ENCODE assay signal across 8 mouse cellular contexts in the genomic region with DNA sequence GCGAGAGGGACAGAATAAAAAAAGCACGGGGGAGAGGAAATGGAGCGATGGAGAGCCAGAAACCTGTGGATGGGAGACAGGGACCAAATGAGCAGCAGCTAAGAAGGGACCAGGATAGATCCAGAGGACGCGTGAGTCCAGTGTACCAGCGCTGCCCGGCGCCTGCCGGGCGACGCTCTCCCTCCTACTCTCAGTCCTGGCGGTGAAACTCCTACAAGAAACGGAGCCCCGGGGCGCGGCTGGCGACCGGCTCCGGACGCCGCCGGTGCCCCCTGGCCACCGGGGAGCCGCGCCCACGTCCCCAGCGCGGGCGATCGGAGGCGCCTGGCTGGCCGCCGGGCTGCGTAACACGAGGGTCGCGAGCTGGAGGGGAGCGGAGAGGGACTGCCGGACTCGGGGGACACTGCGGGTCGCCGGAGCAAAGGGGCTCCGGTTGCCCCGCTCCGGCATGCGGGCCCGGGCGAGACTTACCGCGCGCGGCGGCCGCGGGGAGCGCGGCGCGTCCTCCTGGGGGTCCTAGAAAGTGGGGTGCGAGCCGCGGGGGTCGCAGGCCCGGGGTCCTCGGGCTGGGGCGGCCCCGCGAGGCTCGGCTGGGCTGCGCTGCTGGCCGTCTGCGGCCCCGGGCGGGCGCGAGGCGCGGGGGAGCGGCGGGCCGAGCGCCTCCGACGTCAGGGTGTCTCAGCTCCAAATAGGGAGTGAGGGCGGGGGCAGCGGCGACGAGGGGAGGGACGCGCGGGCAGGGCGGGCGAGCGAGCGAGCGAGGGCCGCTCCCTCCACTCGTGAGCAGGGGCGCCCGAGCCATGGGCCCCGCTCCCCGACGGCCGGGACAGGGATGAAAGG. TPM values are rescaled to one million over a fixed set of nuclear protein-coding genes. Genes with fewer than 3 reads are reported as not detected.
DNase-seq lines count a peak whose midpoint lies in the region; ATAC-seq lines count a peak whose summit lies in the region.

A gene (minus strand): TSS at position 638 of the 840 bp plus-strand sequence.

- peaks cover 27% of the 10 kb centered on the region for H3K27me3 ChIP-seq in forebrain, embryonic 14.5 days (replicated peaks; ENCODE audit: control insufficient read depth, insufficient read depth, low read length)

- under 1% methylated on average over 68 of the region's 105 CpGs for WGBS in forebrain, embryonic 14.5 days

- peak within 1 kb of the TSS; percentile 48 for H3K4me3 ChIP-seq in forebrain, embryonic 14.5 days (ENCODE audit: low read depth, low read length)

- intact Hi-C loops in heart, postnatal 36 days (cut with DNase I) = no loop called here
- intact Hi-C loops in left cerebral cortex, postnatal 14 days (cut with DNase I) = loop anchor here (10.0 kb wide), 1 partner anchor 162 kb away; no protein-coding TSS in a partner anchor

- ATAC-seq in forebrain, embryonic 14.5 days = peak; percentile 52
- peak; percentile 32; the same call in 1 of the 2 replicates for ATAC-seq in megakaryocyte progenitor cell, adult 5-6 weeks (replicated peaks; ENCODE audit: poor library complexity)

- H3K4me2 ChIP-seq in forebrain, embryonic 14.5 days (ENCODE audit: low read length) = peak within 1 kb of the TSS; percentile 85

- H3K9me3 ChIP-seq in forebrain, embryonic 14.5 days (replicated peaks; ENCODE audit: control insufficient read depth, low read length) = no peaks in the 10 kb centered on the region

- no peaks in the 10 kb centered on the region for H3K36me3 ChIP-seq in forebrain, embryonic 14.5 days (ENCODE audit: control insufficient read depth, insufficient read depth, low read length)

- H3K4me1 ChIP-seq in forebrain, embryonic 14.5 days (ENCODE audit: control insufficient read depth, insufficient read depth, low read length) = peaks cover 7% of the 10 kb centered on the region; the same call in 1 of the 2 replicates

- H3K9ac ChIP-seq in forebrain, embryonic 14.5 days (ENCODE audit: low read length) = peak within 1 kb of the TSS; percentile 62

- DNase-seq in thymus, postnatal 0 days (ENCODE audit: low spot score) = no peak
- no peak for DNase-seq in thymus, postnatal 4 days
- no peak for DNase-seq in forebrain, embryonic 14.5 days (ENCODE audit: low spot score)
- peak; percentile 65 to 74 for DNase-seq in heart, postnatal 36 days
- no peak for DNase-seq in left cerebral cortex, postnatal 14 days (ENCODE audit: low spot score in 2 of 2)
- peak; percentile 71 to 79 for DNase-seq in urinary bladder, postnatal 4 days (ENCODE audit: low spot score in 2 of 2)
- no peak for DNase-seq in right cerebral cortex, postnatal 36 days (ENCODE audit: low spot score in 2 of 2)

- H3K27ac ChIP-seq in forebrain, embryonic 14.5 days (ENCODE audit: low read depth, low read length) = 0 out of 2 replicates have a peak within 1 kb of the TSS, but pooled peaks have one; percentile 10

RNA-seq across cellular contexts. Expression of the gene that starts here (rescaled TPM):
- polyA plus RNA-seq in thymus, postnatal 0 days (2015; fragmentation: Nextera tagmentation; extraction: Ambion mirVana) = 19.8 and 20.9 TPM in 2 replicates
- polyA plus RNA-seq in forebrain, embryonic 14.5 days (2014; fragmentation: Nextera tagmentation; extraction: Ambion mirVana) = 22.3 and 29.8 TPM in 2 replicates
- 10 to 100 TPM; 25.5 to 29.1 TPM for total RNA-seq in heart, postnatal 36 days (2021)
- total RNA-seq in left cerebral cortex, postnatal 14 days (2021) = 10 to 100 TPM; 43.8 to 50.2 TPM
- total RNA-seq in megakaryocyte progenitor cell, adult 5-6 weeks (2015) = not detected in 2 replicates
- total RNA-seq in megakaryocyte progenitor cell, adult 5-6 weeks (2017) = not detected in 2 replicates

Comparison
In these comparisons a context has a peak if more than half of its experiments do, and no peak if none do; other contexts are left out.
1. RNA of the gene that starts here (total RNA-seq): 43.8 to 50.2 TPM in left cerebral cortex, postnatal 14 days and 25.5 to 29.1 TPM in heart, postnatal 36 days; not detected in megakaryocyte progenitor cell, adult 5-6 weeks; every median in the first group is over 10 times any median in the second.
2. Peak in ATAC-seq in megakaryocyte progenitor cell, adult 5-6 weeks; RNA of the gene not detected or under 1 TPM.
3. DNase-seq: peak in heart, postnatal 36 days (2 of 2) and urinary bladder, postnatal 4 days (2 of 2); none in thymus, postnatal 0 days (single experiment), thymus, postnatal 4 days (single experiment), forebrain, embryonic 14.5 days (single experiment), left cerebral cortex, postnatal 14 days (0 of 2) and right cerebral cortex, postnatal 36 days (0 of 2).